Mouse (Mus musculus) spleen, adult 2 months (tissue): ENCODE data around the gene Snx29.

Experiments used
- CTCF ChIP-seq: fragments of 200-500 bp; IDR thresholded peaks from 2 replicates; pipeline ENCODE4 v1.5.1; 2011; ENCODE audit warnings: mild to moderate bottlenecking, inconsistent platforms; ENCODE audit not compliant: insufficient read depth, insufficient read length, insufficient replicate concordance; ENCODE audit errors: extremely low read depth
- POLR2A ChIP-seq: fragments of 200-500 bp; IDR thresholded peaks from 2 replicates; pipeline ENCODE4 v1.6.1; 2011; ENCODE audit warnings: low read depth, low read length, inconsistent platforms

GRCm38 (mm10) chr16:11441616-11442015 lies 118.9 kb downstream of the Snx29 start:
- TF ChIP-seq CTCF: no peak
- no peak for TF ChIP-seq POLR2A
